Mouse (Mus musculus) limb, embryonic 15.5 days (tissue): ENCODE measurements around the gene Cyb561d1. TPM values are rescaled to one million over a fixed set of nuclear protein-coding genes. Genes with fewer than 3 reads are reported as not detected.

Experiments
- ATAC-seq: fragments of 200-750 bp; cut with Nextera tagmentation; 2 replicates; pipeline ENCODE4 v1.8.0; 2017; ENCODE audit warnings: low read depth, moderate TSS enrichment; ENCODE audit not compliant: insufficient number of reproducible peaks, low FRiP score, low TSS enrichment
- H3K27ac ChIP-seq: fragments of 300-500 bp; sonication (generic); 2 replicates; pipeline ENCODE4 v1.5.1; 2015; ENCODE audit warnings: moderate library complexity, mild to moderate bottlenecking, inconsistent platforms
- H3K27me3 ChIP-seq: fragments of 300-500 bp; sonication (generic); 2 replicates; pipeline ENCODE4 v1.6.1; 2015; ENCODE audit warnings: inconsistent platforms
- H3K36me3 ChIP-seq: fragments of 300-500 bp; sonication (generic); 2 replicates; pipeline ENCODE4 v1.6.1; 2015; ENCODE audit warnings: inconsistent platforms
- H3K4me1 ChIP-seq: fragments of 300-500 bp; sonication (generic); 2 replicates; pipeline ENCODE4 v1.6.1; 2015; ENCODE audit warnings: inconsistent platforms
- H3K4me2 ChIP-seq: fragments of 300-500 bp; sonication (generic); 2 replicates; pipeline ENCODE4 v1.6.1; 2015; ENCODE audit warnings: mild to moderate bottlenecking, inconsistent platforms
- H3K4me3 ChIP-seq: fragments of 300-500 bp; sonication (generic); 2 replicates; pipeline ENCODE4 v1.5.1; 2015; ENCODE audit warnings: mild to moderate bottlenecking, inconsistent platforms
- H3K9ac ChIP-seq: fragments of 300-500 bp; sonication (generic); 2 replicates; pipeline ENCODE4 v1.6.1; 2015; ENCODE audit warnings: inconsistent platforms
- H3K9me3 ChIP-seq: fragments of 300-500 bp; sonication (generic); 2 replicates; pipeline ENCODE4 v1.6.1; 2016; ENCODE audit warnings: inconsistent platforms
- WGBS: fragments of 180-500 bp; shearing (Covaris S2); methylation state at CpG from one replicate; pipeline ENCODE4 v1.1.7; 2015; 5-methylcytosine and 5-hydroxymethylcytosine counted together
- polyA plus RNA-seq: library from polyadenylated mRNA; unstranded; fragments of >200 nt; fragmentation: Nextera tagmentation; extraction: Ambion mirVana; gene quantifications from 2 replicates; pipeline ENCODE4 v1.2.1, GENCODE M21; 2015

Gene Cyb561d1
- polyA plus RNA-seq, 1 experiment from 2014 or later, result 3.1 TPM

DNA sequence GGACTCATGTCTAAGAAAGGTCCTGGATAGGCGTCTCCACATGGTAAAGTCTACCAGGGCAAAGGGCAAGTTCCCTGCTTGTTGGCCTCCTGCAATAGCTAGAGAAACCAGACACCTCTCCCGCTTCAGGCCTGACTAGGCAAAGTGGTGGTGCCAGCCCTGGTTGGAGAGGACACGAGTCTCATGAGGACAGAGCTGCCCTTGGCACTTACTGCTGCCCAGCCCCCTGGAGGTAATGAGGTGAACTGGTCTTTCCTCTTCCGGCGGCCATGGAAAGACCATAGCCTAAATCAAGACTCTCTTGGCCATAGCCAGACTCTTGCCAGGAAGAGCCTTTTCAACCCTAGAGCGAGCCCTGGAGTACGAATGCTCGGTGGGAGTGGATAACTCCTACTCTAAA, 11.4 kb upstream of the Cyb561d1 start:
- Histone ChIP-seq H3K27ac (no peak overlapping the region), H3K4me1 (peaks cover 27% of the 10 kb centered on the region), H3K4me3 (no peak overlapping the region), H3K9me3 (no peaks in the 10 kb centered on the region), H3K4me2 (no peak overlapping the region), H3K36me3 (no peaks in the 10 kb centered on the region), H3K9ac (no peak overlapping the region), H3K27me3 (0 out of 2 replicates have a peak, but pooled peaks cover 5% of the 10 kb centered on the region)
- 80% methylated on average over 8 of the region's 8 CpGs for WGBS
- ATAC-seq, result no peak

DNA sequence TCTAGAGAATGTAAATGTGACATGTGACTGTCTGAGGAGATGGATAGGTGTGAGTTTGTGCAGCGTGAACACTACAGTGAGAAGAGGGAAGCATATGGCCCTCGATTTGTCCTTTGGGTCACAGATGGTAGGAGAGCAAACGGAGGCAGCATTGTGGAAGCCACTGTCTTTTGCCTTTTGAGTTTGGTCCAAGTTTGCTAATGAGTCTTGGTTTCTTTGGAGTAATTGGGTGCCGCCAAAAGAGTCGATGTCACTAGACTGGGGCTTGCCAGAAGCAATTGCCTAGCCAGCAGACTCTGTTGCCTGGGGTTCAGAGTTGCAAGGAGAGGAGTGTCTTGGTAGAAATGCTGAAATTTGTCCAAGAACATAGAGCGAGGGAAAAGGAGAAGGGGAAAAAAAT, 10.8 kb upstream of the Cyb561d1 start:
- Histone ChIP-seq H3K9me3 (no peaks in the 10 kb centered on the region), H3K36me3 (no peaks in the 10 kb centered on the region; the same call in 1 of the 2 replicates), H3K27me3 (0 out of 2 replicates have a peak, but pooled peaks cover 5% of the 10 kb centered on the region), H3K4me1 (peaks cover 33% of the 10 kb centered on the region), H3K4me3 (no peak overlapping the region), H3K27ac (no peak overlapping the region), H3K9ac (no peak overlapping the region), H3K4me2 (no peak overlapping the region)
- 80% methylated on average over 6 of the region's 6 CpGs for WGBS
- no peak for ATAC-seq

DNA sequence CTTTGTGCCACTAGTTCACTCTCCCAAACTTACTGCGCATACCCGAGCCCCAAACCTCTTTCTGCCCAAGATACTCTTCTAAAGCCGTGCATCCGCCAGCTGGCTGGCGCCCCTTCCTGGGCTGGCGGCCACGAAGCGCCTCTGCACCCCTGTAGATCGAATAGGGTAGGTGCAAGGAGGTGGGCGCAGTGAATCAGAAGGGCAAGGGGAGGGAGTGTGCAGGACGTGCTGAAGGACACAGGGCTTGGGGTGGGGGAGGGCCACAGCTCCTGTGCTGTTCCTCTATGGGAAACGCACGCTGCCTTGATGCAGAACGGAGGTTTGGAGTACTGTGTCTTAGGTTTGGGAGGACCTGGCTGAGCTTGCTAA, 9.7 kb upstream of the Cyb561d1 start, which contains the start of gene Atxn7l2:
Gene Atxn7l2, minus strand, starts transcription at position 164 of the 369 bp plus-strand sequence.
- Histone ChIP-seq H3K4me2 (peak within 1 kb of the TSS; percentile 89), H3K27me3 (0 out of 2 replicates have a peak, but pooled peaks cover 3% of the 10 kb centered on the region), H3K9me3 (no peaks in the 10 kb centered on the region), H3K4me3 (peak within 1 kb of the TSS; percentile 62), H3K36me3 (peaks cover 8% of the 10 kb centered on the region), H3K9ac (peak within 1 kb of the TSS; percentile 58), H3K4me1 (peaks cover 43% of the 10 kb centered on the region), H3K27ac (peak within 1 kb of the TSS; percentile 93)
- peak; percentile 72 for ATAC-seq
- 0% methylated on average over 14 of the region's 14 CpGs for WGBS

DNA sequence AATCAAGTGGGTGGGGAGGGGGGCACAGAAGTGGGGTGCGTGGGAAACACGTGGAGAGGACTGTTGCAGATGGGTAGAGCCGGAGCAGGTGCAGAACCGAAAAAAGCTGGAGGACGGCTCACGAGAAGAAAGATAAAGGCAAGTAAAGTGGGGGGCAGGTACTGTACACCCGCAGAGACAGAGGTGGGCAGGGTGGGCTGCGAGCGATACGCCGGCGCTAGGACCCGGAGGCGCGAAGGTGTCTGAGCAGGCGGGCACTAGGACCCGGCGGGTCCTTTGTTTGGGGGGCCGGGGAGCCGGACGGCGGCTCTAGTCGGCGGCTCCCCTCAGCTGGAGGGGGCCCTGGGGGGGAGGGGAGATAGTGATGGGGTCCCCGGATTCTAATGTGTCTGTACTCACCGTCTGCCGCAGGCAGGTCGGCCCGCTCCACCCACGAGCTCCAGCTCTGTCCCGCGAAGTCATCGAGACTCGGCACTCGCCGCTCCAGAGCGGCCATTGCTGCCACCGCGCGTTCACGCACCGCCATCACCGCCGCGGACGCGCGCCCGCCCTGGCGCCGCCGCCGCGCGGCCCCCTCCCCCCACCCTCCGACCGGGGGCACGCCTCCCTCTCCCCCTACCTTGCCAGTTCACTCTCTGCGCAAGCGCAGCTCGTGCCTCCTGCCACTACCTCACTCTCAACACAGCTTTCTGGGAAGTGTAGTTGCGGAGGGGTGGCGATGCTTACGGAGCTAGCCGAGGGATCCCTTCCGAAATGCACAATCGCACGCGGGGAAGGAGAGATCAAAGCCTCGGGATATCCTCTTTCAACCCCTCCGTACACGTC, 9.1 kb upstream of the Cyb561d1 start:
- Histone ChIP-seq H3K9ac (peak overlapping the region; percentile 58), H3K36me3 (peaks cover 14% of the 10 kb centered on the region), H3K9me3 (no peaks in the 10 kb centered on the region), H3K4me1 (peaks cover 43% of the 10 kb centered on the region), H3K4me2 (peak overlapping the region; percentile 89), H3K4me3 (peak overlapping the region; percentile 62), H3K27ac (peak overlapping the region; percentile 93), H3K27me3 (0 out of 2 replicates have a peak, but pooled peaks cover 3% of the 10 kb centered on the region)
- WGBS, result under 1% methylated on average over 46 of the region's 72 CpGs
- peak; percentile 93 for ATAC-seq

DNA sequence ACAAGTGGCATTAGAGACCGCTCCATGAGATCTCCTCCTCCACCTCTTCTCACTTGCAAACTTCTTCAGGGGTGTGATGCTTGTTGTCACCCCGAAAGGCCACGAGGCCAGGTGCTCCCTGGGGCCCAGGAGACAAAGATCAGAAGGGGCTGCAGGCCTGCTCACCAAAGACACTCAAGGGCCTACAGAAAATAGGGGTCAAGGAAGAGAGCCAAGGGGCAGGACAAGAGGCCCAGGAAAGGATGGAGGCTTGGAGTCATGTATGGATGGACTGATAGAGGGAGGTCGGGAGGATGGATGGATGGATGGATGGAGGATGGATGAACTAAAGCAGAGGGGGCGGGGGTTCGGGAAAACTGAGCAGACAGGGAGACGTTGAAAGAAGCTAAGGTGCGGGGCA, 8.5 kb upstream of the Cyb561d1 start:
- WGBS, result 5% methylated on average over 8 of the region's 8 CpGs
- Histone ChIP-seq H3K9me3 (no peaks in the 10 kb centered on the region), H3K9ac (peak overlapping the region; percentile 58), H3K4me2 (peak overlapping the region; percentile 89), H3K36me3 (peaks cover 20% of the 10 kb centered on the region), H3K4me3 (peak overlapping the region; percentile 62), H3K4me1 (peaks cover 45% of the 10 kb centered on the region), H3K27ac (peak overlapping the region; percentile 93), H3K27me3 (0 out of 2 replicates have a peak, but pooled peaks cover 3% of the 10 kb centered on the region)
- no peak for ATAC-seq

DNA sequence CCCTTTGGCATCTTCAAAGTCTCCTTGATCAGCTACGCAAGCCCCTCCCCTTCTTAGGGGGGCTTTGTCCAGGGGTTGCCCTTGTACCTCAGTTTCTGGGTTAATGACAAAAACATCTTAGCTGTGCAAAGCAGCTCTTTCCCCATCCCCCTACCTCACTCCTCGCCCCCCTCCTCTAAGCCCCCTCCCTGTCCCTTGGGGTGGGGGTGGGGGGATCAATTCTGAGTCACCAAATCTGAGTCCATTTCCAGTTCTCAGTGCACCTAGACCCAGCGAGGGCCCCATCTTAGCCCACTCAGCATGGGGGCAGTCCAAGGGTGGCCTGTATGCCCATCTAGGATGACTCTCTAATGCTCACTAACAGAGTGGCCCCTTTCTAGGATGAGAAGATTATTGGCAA, 8.0 kb upstream of the Cyb561d1 start:
- ATAC-seq, result no peak
- H3K4me1 ChIP-seq, result peaks cover 47% of the 10 kb centered on the region
- H3K27me3 ChIP-seq, result no peaks in the 10 kb centered on the region
- H3K4me3 ChIP-seq, result peak overlapping the region; percentile 62
- H3K4me2 ChIP-seq, result peak overlapping the region; percentile 89
- H3K9ac ChIP-seq, result peak overlapping the region; percentile 58; the same call in 1 of the 2 replicates
- peak overlapping the region; percentile 93; the same call in 1 of the 2 replicates for H3K27ac ChIP-seq
- H3K36me3 ChIP-seq, result peaks cover 25% of the 10 kb centered on the region
- no peaks in the 10 kb centered on the region for H3K9me3 ChIP-seq
- 60% methylated on average over 3 of the region's 3 CpGs for WGBS

DNA sequence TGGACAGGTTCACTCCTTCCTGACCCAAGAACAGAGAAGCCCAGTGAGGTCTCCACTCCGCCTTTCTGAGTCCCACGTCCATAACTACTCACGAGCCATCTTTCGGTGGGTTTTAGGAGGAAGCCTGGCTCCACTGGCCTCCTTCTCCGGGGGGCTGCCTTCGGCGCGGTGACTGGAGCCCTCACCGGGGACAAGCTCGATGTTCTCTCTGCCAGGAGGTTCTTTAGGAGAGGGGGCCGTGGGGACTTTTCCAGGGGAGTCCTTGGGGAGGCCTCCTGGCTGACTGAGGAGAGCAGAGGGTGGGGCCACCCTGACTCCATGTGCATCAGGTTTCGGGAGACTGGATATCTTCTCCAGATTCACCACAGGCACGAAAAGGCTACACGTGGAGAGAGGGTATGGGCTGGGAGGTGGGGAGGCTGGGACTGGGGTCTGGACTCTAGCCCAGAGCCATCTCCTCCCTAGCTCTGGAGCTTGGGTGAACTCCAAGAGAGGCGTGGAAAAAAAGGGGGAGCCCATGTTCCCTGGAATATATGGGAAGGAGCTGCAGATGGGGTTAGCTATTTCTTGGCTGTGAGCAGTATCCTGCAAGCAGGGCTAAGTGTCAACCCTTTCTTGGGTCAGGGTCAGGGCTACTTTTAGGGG, 5.8 kb upstream of the Cyb561d1 start:
- no peaks in the 10 kb centered on the region for H3K27me3 ChIP-seq
- H3K36me3 ChIP-seq, result peaks cover 42% of the 10 kb centered on the region
- peak overlapping the region; percentile 79 for H3K27ac ChIP-seq
- 51% methylated on average over 15 of the region's 15 CpGs for WGBS
- peaks cover 65% of the 10 kb centered on the region for H3K4me1 ChIP-seq
- peak overlapping the region; percentile 8; the same call in 1 of the 2 replicates for H3K4me3 ChIP-seq
- H3K4me2 ChIP-seq, result peak overlapping the region; percentile 26
- H3K9me3 ChIP-seq, result no peaks in the 10 kb centered on the region
- ATAC-seq, result no peak
- no peak overlapping the region for H3K9ac ChIP-seq

DNA sequence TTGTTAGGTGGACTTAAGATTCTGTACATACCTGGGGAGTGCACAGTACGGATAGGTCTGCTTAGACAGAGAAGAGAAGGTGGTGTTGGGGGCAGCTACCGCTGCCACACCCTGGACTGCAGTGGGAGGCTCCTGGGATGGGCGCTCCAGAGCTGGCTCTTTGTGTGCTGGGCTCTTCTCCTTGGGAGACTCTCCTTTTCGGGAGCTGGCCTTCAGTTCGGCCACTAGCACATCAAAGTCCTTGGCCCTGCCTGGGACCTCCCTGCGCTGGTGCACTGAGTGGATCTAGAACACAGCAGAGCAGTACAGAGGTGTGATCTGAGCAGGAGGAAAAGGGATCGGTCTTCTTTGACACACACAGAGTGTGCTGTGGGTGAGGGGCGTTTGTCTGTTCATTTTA, 4.6 kb upstream of the Cyb561d1 start:
- Histone ChIP-seq H3K9me3 (no peaks in the 10 kb centered on the region), H3K27me3 (no peaks in the 10 kb centered on the region), H3K9ac (no peak overlapping the region), H3K4me2 (no peak overlapping the region), H3K36me3 (peaks cover 44% of the 10 kb centered on the region), H3K4me1 (peaks cover 73% of the 10 kb centered on the region), H3K4me3 (no peak overlapping the region), H3K27ac (no peak overlapping the region)
- 85% methylated on average over 8 of the region's 8 CpGs for WGBS
- ATAC-seq, result no peak

DNA sequence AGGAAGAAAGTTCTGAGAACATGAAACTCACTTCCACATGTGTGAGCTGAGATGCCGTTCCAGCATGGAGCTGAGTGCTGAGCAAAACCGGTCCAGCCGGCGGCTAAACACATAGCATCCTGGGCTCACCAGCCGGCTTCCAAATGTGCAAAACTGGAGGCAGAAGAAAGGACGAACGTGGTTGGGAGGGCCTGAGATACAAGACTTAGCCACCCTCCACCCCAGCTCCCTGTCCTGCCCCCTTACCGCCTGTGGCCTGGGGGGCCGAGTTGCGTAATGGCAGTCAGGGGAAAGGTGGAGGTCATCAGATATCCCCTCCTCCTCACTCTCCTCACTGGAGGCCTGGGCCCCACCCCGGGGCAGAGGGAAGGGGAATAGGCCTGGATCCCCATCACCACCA, 3.5 kb upstream of the Cyb561d1 start:
- H3K36me3 ChIP-seq, result peaks cover 44% of the 10 kb centered on the region
- peaks cover 79% of the 10 kb centered on the region for H3K4me1 ChIP-seq
- 86% methylated on average over 11 of the region's 11 CpGs for WGBS

DNA sequence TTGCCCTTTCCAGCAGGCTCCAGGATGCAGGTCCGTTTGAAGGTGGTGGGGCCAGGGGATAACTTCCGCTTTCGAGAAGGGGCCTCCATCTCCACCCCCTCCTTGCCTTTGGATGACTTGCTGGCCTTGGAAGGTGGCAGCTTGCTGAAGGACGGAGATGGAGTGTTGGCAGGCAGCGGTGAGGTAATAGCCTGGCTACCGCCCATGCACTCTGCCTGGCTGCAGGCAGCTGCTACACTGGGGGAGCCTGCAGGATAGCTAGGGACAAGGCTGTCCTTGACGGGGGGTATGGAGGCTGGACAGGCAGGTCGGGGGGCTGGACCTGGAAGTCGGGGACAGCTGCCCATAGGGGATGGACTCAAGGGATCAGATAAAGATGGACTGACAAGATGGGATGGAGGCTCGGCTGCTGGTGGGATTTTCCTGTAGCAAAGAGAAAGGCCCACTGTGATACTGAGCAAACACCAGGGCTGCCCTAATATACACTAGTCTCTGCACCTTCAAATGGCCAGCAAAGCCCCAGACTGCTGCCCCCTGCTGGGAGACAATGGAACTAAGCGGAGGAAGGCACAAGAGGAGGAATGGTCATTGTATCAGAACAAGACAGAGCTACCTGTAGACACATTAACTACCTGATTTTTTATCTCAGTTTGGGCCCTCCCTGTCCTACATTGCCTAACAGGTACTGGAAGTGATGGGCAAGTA, 2.8 kb upstream of the Cyb561d1 start:
- peaks cover 44% of the 10 kb centered on the region for H3K36me3 ChIP-seq
- peaks cover 72% of the 10 kb centered on the region for H3K4me1 ChIP-seq
- no peak overlapping the region for H3K4me3 ChIP-seq
- no peak for ATAC-seq
- no peaks in the 10 kb centered on the region for H3K9me3 ChIP-seq
- 76% methylated on average over 11 of the region's 11 CpGs for WGBS
- H3K9ac ChIP-seq, result no peak overlapping the region
- no peaks in the 10 kb centered on the region for H3K27me3 ChIP-seq
- no peak overlapping the region for H3K27ac ChIP-seq
- no peak overlapping the region for H3K4me2 ChIP-seq

More for the DNA sequence above, 3.5 kb upstream of the Cyb561d1 start:
- Histone ChIP-seq H3K9me3 (no peaks in the 10 kb centered on the region), H3K27me3 (no peaks in the 10 kb centered on the region), H3K4me2 (no peak overlapping the region), H3K27ac (no peak overlapping the region), H3K9ac (no peak overlapping the region), H3K4me3 (no peak overlapping the region)
- ATAC-seq, result no peak

DNA sequence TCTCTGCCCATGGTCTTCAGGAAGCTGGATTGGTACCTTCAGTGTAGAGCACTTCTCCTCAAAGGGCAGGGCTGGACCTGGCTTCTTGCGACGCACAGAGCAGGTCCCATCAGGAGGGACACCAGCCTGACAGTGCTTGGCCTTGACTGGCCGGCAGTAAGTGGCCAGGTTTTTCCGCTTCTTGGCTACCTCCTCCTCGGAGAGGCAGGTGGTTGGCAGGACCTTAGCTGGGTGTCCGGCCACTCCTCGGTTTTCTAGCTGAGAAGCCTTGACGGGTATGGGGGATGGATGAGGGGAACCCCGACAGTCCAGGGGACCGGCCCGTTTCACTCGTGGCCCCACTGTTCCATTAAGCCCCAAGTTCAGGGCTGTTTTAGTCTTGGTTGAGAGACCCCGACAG, 2.2 kb upstream of the Cyb561d1 start:
- Histone ChIP-seq H3K27ac (no peak overlapping the region), H3K9me3 (no peaks in the 10 kb centered on the region), H3K36me3 (peaks cover 50% of the 10 kb centered on the region), H3K4me1 (peaks cover 66% of the 10 kb centered on the region), H3K4me3 (no peak overlapping the region), H3K4me2 (no peak overlapping the region), H3K9ac (no peak overlapping the region), H3K27me3 (no peaks in the 10 kb centered on the region)
- ATAC-seq, result no peak
- 91% methylated on average over 13 of the region's 13 CpGs for WGBS
